Mouse (Mus musculus): ENCODE results near the gene Gm8122.
"Not testable (repeated sequence)": the region's sequence is repeated elsewhere in the genome, so short reads cannot be mapped to it uniquely, and the experiment has no call there.

DNA sequence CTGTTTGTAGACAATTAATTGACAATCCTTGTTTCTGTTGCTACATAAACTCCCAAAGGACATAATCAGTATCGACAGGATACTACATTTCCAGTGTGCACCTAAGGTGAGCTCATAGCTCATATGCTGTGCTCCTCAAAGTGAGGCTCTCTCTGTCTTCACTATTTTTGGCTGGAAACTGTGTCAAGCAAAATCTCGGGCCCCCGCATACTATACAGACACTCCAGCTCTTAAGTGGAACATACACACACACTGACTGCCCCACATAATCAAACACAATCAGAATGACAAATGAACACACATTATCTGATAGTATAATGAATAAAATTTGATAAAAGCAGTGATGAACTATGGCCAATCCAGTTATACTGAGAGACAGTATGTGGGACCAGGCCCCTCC lies 43.6 kb upstream of the Gm8122 start:
- not testable (repeated sequence) for TF ChIP-seq CTCF (IDR thresholded peaks at IDR 0.05; ENCODE audit: low read depth, low read length); EP300 (IDR thresholded peaks at IDR 0.05; ENCODE audit: insufficient read depth, low read depth, low read length)
